Mouse (Mus musculus) ES-E14 (cell line): Measurements from ENCODE around the gene Bpifb1. TPM values are rescaled to one million over a fixed set of nuclear protein-coding genes. Genes with fewer than 3 reads are reported as not detected.

Experiments used
- DNase-seq: peaks from one replicate; pipeline ENCODE4 v3.0.0-alpha.2; 2013; ENCODE audit warnings: low read depth, low spot score
- H3K27ac ChIP-seq: 2 replicates; pipeline ENCODE4 v1.5.1; 2012; ENCODE audit warnings: low read depth, mild to moderate bottlenecking, low read length, moderate library complexity, mixed read lengths; ENCODE audit not compliant: poor library complexity, insufficient read depth, severe bottlenecking
- H3K36me3 ChIP-seq: 2 replicates; pipeline ENCODE4 v1.6.1; 2012; ENCODE audit warnings: mild to moderate bottlenecking, low read length, moderate library complexity, mixed read lengths; ENCODE audit not compliant: control insufficient read depth, poor library complexity, insufficient read depth, severe bottlenecking
- H3K4me1 ChIP-seq, 2 experiments: fragments of 150-350 bp in 1 of 2; sonication (generic) in 1 of 2; 2 replicates each; pipeline ENCODE4 v1.6.1; 2012; ENCODE audit warnings: low read length in 2 of 2, mild to moderate bottlenecking in 1 of 2, mixed read lengths in 1 of 2; ENCODE audit not compliant: control insufficient read depth in 2 of 2, insufficient read depth in 2 of 2, poor library complexity in 1 of 2
- H3K4me3 ChIP-seq, 2 experiments: fragments of 150-350 bp in 1 of 2; sonication (generic) in 1 of 2; 2 replicates each; pipeline ENCODE4 v1.5.1; 2012; ENCODE audit warnings: low read length in 2 of 2, low read depth in 1 of 2, mild to moderate bottlenecking in 1 of 2, mixed read lengths in 1 of 2; ENCODE audit not compliant: insufficient read depth in 1 of 2, poor library complexity in 1 of 2, severe bottlenecking in 1 of 2
- H3K9ac ChIP-seq: 2 replicates; pipeline ENCODE4 v1.6.1; 2012; ENCODE audit warnings: low read depth, mild to moderate bottlenecking, low read length, mixed read lengths; ENCODE audit not compliant: poor library complexity, insufficient read depth, severe bottlenecking
- H3K9me3 ChIP-seq: fragments of 150-350 bp; sonication (generic); 2 replicates; pipeline ENCODE4 v1.6.1; 2012; ENCODE audit warnings: low read depth, mild to moderate bottlenecking, low read length; ENCODE audit not compliant: control insufficient read depth, insufficient read depth
- CHD2 ChIP-seq: IDR thresholded peaks from 2 replicates; pipeline ENCODE4 v1.6.1; 2014; ENCODE audit warnings: mild to moderate bottlenecking, low read depth, low read length, inconsistent platforms
- HCFC1 ChIP-seq: IDR thresholded peaks from 2 replicates; pipeline ENCODE4 v1.6.1; 2012; ENCODE audit warnings: low read length, inconsistent platforms, borderline replicate concordance; ENCODE audit not compliant: insufficient read depth
- MAFK ChIP-seq: IDR thresholded peaks from 2 replicates; pipeline ENCODE4 v1.6.1; 2014; ENCODE audit warnings: mild to moderate bottlenecking, low read depth, low read length, inconsistent platforms; ENCODE audit not compliant: insufficient read depth
- ZC3H11A ChIP-seq: IDR thresholded peaks from 2 replicates; pipeline ENCODE4 v1.6.1; 2012; ENCODE audit warnings: low read depth, mild to moderate bottlenecking, inconsistent platforms, low read length, borderline replicate concordance
- ZNF384 ChIP-seq: IDR thresholded peaks from 2 replicates; pipeline ENCODE4 v1.6.1; 2012; ENCODE audit warnings: low read depth, low read length, inconsistent platforms
- in situ Hi-C, 2 experiments: fragments of 600-800 bp; cut with MboI; formaldehyde crosslinking; loops; one replicate each; pipeline ENCODE4 v1.15.1; 2025; ENCODE audit warnings: low sequenced_read_pairs in 2 of 2, inconsistent platforms in 1 of 2; ENCODE audit not compliant: unreplicated experiment in 2 of 2
- total RNA-seq: library from RNA; depleted of rRNA; stranded (reverse); fragments of 300-350 nt; gene quantifications from 2 replicates; pipeline ENCODE4 v1.2.3, GENCODE M21; 2012

Gene Bpifb1
- total RNA-seq, 1 experiment, result 0.18 TPM

GRCm38 (mm10) chr2:154197036-154197435 lies 6.4 kb downstream of the Bpifb1 start:
- no peak overlapping the region for H3K9ac ChIP-seq
- DNase-seq, result no peak
- H3K4me1 ChIP-seq, result no peaks in the 10 kb centered on the region
- no peaks in the 10 kb centered on the region for H3K9me3 ChIP-seq
- TF ChIP-seq HCFC1, result no peak
- no peak for TF ChIP-seq CHD2
- no peak for TF ChIP-seq ZNF384
- TF ChIP-seq ZC3H11A, result no peak
- no peak for TF ChIP-seq MAFK
- in situ Hi-C loops, result no loop called here
- H3K27ac ChIP-seq, result no peak overlapping the region
- no peak overlapping the region for H3K4me3 ChIP-seq
- H3K36me3 ChIP-seq, result no peaks in the 10 kb centered on the region

GRCm38 (mm10) chr2:154204630-154205029 lies 14.0 kb downstream of the Bpifb1 start:
- no peak overlapping the region for H3K9ac ChIP-seq
- TF ChIP-seq ZNF384 (no peak), MAFK (no peak), ZC3H11A (no peak), CHD2 (no peak), HCFC1 (no peak)
- no peaks in the 10 kb centered on the region for H3K4me1 ChIP-seq
- no peaks in the 10 kb centered on the region for H3K36me3 ChIP-seq
- in situ Hi-C loops, result no loop called here
- no peak for DNase-seq
- no peaks in the 10 kb centered on the region for H3K9me3 ChIP-seq
- no peak overlapping the region for H3K27ac ChIP-seq
- H3K4me3 ChIP-seq, result no peak overlapping the region

GRCm38 (mm10) chr2:154206908-154207307 lies 16.3 kb downstream of the Bpifb1 start:
- H3K4me1 ChIP-seq, result no peaks in the 10 kb centered on the region
- peak; percentile 63 for DNase-seq
- no peak overlapping the region for H3K4me3 ChIP-seq
- no peaks in the 10 kb centered on the region for H3K9me3 ChIP-seq
- no peak overlapping the region for H3K27ac ChIP-seq
- TF ChIP-seq MAFK, result no peak
- TF ChIP-seq CHD2, result no peak
- no peak; the same call in 1 of the 2 replicates for TF ChIP-seq ZC3H11A
- no peak for TF ChIP-seq HCFC1
- TF ChIP-seq ZNF384, result no peak
- H3K36me3 ChIP-seq, result no peaks in the 10 kb centered on the region
- no peak overlapping the region for H3K9ac ChIP-seq
- in situ Hi-C loops, result no loop called here

- Histone ChIP-seq H3K9ac (no peak overlapping the region), H3K27ac (no peak overlapping the region), H3K9me3 (no peaks in the 10 kb centered on the region), H3K4me1 (no peaks in the 10 kb centered on the region), H3K36me3 (no peaks in the 10 kb centered on the region), H3K4me3 (no peak overlapping the region)
- no peak for TF ChIP-seq MAFK
- peak; percentile 48; the same call in 1 of the 2 replicates for TF ChIP-seq ZC3H11A
- DNase-seq, result no peak
- in situ Hi-C loops, result no loop called here
Observed at GRCm38 (mm10) chr2:154209112-154209511, 18.5 kb downstream of the Bpifb1 start.

- Histone ChIP-seq H3K4me1 (peaks cover 0 to 2% of the 10 kb centered on the region in 2 experiments; a peak in 1 of 4 replicates), H3K27ac (no peak overlapping the region), H3K9me3 (no peaks in the 10 kb centered on the region), H3K36me3 (no peaks in the 10 kb centered on the region), H3K9ac (no peak overlapping the region), H3K4me3 (no peak overlapping the region)
- in situ Hi-C loops, result no loop called here
- TF ChIP-seq MAFK, result no peak
- no peak for DNase-seq
Observed at GRCm38 (mm10) chr2:154211121-154211520, 20.5 kb downstream of the Bpifb1 start.
